Mouse (Mus musculus) bone marrow, adult 2 months (tissue): ENCODE data around the gene Zfp956.

Source experiments
- CTCF ChIP-seq: fragments of 200-500 bp; IDR thresholded peaks from 2 replicates; pipeline ENCODE4 v1.5.1; 2011; ENCODE audit warnings: low read length, control low read depth; ENCODE audit not compliant: control insufficient read depth, insufficient read depth
- POLR2A ChIP-seq: fragments of 200-500 bp; IDR thresholded peaks from 2 replicates; pipeline ENCODE4 v1.6.1; 2011; ENCODE audit warnings: low read depth, mild to moderate bottlenecking, control low read depth, low read length, borderline replicate concordance; ENCODE audit not compliant: control insufficient read depth

DNA sequence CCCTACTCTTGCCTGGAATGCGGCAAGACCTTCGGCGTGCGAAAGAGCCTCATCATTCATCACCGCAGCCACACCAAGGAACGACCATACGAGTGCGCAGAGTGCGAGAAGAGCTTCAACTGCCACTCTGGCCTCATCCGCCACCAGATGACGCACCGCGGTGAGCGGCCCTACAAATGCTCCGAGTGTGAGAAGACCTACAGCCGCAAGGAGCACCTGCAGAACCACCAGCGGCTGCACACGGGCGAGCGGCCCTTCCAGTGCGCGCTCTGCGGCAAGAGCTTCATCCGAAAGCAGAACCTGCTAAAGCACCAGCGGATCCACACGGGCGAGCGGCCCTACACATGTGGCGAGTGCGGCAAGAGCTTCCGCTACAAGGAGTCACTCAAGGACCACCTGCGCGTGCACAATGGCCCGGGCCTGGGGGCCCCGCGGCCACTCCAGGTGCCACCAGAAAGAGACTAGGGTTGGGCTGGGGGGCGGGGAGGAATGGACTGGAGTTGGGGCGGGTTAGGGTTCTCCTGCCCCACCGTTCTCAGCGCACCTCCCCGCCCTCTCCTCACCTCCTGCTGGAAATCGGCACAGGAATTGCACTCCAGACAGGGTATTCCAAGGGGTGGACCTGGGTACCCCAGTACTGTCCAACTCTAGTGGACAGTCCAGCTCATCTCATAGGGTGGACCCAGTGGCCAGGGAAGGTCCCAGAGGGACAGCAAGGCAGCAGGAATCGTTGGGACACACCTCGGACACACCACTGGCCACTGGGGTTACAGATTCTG lies 48.1 kb upstream of the Zfp956 start:
- no peak for TF ChIP-seq CTCF
- TF ChIP-seq POLR2A: no peak
